Mouse (Mus musculus) 3134 (cell line): ENCODE results near the gene Msl1.

Source experiments
- DNase-seq: peaks from one replicate; pipeline ENCODE4 v3.0.0-alpha.2; 2011; ENCODE audit warnings: low spot score; ENCODE audit not compliant: insufficient read length; ENCODE audit errors: extremely low read depth

Gene Msl1

GRCm38 (mm10) chr11:98795015-98795713, at the start of gene Msl1:
Gene Msl1 (plus strand): TSS chr11:98795516.
- DNase-seq, result peak; percentile 86

- DNase-seq, result no peak
These were observed 49.1 kb upstream of the Msl1 start for GRCm38 (mm10) chr11:98745932-98746853.

GRCm38 (mm10) chr11:98746855-98747693, 48.2 kb upstream of the Msl1 start:
- peak; percentile 57 for DNase-seq

GRCm38 (mm10) chr11:98747804-98748505, 47.4 kb upstream of the Msl1 start:
- DNase-seq, result no peak

GRCm38 (mm10) chr11:98748506-98749416, 46.6 kb upstream of the Msl1 start:
- no peak for DNase-seq

GRCm38 (mm10) chr11:98749716-98750115, 45.6 kb upstream of the Msl1 start:
- DNase-seq, result no peak

- peak; percentile 83 for DNase-seq
These were observed 44.7 kb upstream of the Msl1 start for GRCm38 (mm10) chr11:98750351-98751201.

- DNase-seq, result no peak
These were observed 44.0 kb upstream of the Msl1 start for GRCm38 (mm10) chr11:98751221-98751782.

- DNase-seq, result no peak
These were observed 42.7 kb upstream of the Msl1 start for GRCm38 (mm10) chr11:98752562-98753140.

GRCm38 (mm10) chr11:98753264-98753663, 42.1 kb upstream of the Msl1 start:
- DNase-seq, result no peak

GRCm38 (mm10) chr11:98754151-98754620, 41.1 kb upstream of the Msl1 start:
- DNase-seq, result no peak

- DNase-seq, result peak; percentile 73
These were observed 40.6 kb upstream of the Msl1 start for GRCm38 (mm10) chr11:98754621-98755181.

- no peak for DNase-seq
These were observed 39.5 kb upstream of the Msl1 start for GRCm38 (mm10) chr11:98755726-98756380.

GRCm38 (mm10) chr11:98756711-98757110, 38.6 kb upstream of the Msl1 start:
- DNase-seq, result no peak

- DNase-seq, result no peak
These were observed 33.4 kb upstream of the Msl1 start for GRCm38 (mm10) chr11:98761939-98762338.

GRCm38 (mm10) chr11:98762756-98763501, 32.4 kb upstream of the Msl1 start:
- DNase-seq, result no peak
